Mouse (Mus musculus): ENCODE measurements around the gene Dusp2.

DNA sequence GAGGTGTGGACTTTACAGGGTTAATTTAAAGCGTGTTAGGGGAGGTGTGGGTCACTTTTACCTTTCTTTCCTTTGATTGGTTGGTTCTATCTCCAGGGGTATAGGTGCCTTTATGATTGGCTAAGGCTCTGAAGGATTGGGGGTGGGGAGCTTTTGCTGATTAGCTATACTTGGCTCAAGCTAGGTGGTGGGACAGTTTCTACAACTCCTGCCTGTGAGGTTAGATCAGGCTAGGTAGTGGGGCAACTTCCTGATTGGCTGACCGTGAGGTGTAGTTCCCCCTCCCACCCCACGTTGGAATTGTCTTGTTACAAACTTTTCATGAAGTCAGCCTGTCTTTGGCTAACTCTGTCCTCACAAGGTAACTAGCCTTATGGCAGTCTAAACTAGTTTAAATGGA is 28.8 kb upstream of the Dusp2 start:
- TF ChIP-seq POLR2A (IDR thresholded peaks at IDR 0.05; ENCODE audit: borderline replicate concordance, insufficient read depth, low read length) (no peak), CTCF (IDR thresholded peaks at IDR 0.05; ENCODE audit: borderline replicate concordance, insufficient read depth, low read depth, low read length) (no peak)
